Mouse (Mus musculus) adrenal gland, adult (tissue): ENCODE results near the gene Coq5.
A peak's percentile ranks its signal among the peaks of the same experiment; 100 is the strongest.

Experiments used
- DNase-seq, 2 experiments: peaks; one replicate each; pipeline ENCODE4 v3.0.0; 2022 to 2023; ENCODE audit warnings: low spot score in 1 of 2; ENCODE audit not compliant: inconsistent age in 2 of 2

The Coq5 gene

DNA sequence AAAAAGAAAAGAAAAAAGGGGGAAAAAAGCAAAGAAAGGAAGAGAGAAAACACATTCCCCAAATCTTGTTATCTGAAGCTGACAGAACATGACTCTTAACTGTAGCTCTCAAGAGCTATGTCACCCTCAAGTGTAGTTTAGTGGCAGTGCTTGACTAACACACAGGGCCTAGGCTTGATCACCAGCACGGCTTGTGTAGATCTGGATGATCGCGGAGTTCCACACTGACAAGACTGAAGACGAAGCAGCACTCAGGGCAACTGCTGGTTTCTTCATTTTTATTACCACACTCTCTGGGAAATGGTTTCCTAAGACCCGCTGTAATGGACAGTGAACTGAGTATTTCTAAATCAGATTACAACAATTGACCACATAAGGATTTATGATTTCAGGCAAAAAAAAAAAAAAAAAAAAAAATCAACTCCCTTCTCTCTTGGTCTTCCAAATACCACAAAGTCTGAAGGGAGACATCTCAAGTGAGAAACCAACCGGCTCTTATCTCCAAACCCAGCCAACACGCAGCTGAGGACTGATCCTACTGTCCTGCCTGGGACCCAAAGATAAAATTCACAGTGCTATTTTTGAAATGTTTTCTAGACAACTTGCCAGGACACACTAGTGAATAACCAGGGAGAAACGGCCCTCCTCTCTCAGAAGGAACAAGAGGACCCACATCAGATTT, 12.5 kb upstream of the Coq5 start:
- DNase-seq = peak in 1 of 2 experiments; percentile 66

DNA sequence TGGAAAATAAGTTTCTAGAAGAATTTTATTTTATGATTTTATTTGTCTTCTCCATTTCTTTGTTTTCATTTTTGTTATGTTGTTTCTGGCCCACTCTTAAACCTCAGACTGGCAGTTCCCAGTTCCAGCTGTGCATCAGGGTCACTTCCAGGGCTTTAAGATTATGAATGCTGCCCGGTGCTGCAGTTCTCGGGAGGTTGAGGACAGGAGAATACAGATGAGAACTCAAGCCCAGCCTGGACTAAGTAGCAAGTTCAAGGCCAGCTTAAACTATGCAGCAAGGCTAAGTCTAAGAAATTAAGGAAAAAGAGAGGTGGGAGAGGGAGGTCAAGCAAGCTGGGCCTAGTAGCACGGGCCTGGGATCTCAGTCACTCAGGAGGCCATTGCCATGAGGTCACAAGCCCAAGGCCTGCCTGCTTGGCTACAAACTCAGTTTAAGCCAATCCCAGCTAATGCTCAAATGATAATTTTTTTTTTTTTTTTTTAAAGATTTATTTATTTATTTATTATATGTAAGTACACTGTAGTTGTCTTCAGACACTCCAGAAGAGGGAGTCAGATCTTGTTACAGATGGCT, 11.9 kb upstream of the Coq5 start:
- peak in 1 of 2 experiments; percentile 74 for DNase-seq

DNA sequence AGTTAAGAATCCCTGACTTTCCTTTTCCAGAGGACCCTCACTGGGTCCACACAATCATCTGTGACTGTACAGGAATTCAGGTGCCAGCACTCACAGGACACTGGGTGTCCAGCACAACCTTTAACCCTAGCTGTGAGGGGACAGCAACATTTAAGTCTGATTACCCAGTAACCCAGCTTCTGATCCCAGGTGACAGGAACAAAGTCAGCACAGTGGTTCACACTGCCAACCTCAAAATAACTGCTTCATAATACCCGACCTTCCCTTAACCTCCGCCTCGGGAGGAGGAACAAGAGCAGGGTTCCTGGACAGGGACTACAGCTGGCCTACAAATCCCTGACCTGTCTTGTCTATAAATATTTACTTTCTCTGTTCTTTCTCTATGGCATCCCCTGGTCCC, 11.2 kb upstream of the Coq5 start:
- peak in 1 of 2 experiments; percentile 62 for DNase-seq

DNA sequence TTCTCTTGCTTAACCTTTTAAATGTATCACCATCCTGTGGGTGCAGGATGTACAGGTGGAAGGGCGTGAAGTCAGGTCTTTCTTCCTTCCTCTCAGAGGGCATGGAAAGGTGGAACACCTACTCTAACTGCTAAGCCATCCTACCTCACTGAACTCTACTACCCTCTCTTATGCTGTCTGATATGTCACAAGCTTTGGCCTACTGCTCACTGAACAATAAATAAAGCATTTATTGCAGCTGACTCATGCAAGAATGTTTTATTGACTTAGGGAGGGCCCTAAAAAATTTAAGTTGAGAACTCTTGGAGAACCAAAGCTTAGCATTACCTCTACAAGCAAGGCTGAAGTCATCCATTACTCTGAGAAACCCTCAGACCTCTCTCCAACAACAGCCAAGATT, 9.5 kb upstream of the Coq5 start:
- DNase-seq = peak in 1 of 2 experiments; percentile 45

DNA sequence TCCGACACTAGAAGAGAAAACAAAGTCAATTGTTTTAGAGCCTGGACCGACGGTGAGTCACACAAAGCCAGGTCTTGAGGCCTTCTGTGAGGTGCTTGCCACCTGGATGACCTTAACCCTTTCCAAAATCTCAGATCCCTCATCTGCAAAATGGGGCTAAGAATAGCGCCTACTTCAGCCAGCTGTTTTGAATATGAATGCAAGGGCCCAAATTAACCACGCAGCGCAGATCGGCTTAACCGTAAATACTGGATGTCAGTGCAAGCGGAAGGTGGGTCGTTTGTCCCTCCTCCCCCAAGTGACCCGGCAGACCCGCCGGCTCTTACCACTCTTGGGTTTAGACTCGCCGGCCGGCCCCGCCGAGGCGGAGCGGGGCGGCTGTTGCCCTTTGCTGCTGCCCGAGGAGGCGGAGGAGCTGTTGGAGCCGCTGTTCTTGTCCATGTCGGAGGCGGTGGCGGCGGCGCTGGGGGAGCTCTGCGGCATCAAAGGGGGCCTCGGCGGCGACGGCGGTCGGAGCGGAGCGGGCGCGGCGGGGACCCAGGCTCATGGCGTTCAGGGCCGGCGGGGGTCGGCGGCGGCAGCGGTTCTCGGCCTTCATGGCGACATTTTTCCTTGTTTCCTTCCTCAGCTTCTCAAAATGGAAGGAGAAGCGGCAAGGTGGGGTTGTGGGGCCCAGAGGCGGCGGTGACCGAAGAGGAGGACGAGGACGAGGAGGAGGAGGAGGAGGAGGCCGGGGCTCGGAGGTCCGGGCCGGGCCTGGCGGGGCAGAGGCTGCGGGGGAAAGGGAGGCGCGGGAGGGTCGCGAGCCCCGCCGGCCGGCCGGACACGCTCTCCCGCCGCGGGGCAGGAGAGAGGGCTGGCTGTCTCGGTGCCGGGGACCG, 7.3 kb upstream of the Coq5 start:
- peak; percentile 64 to 85 for DNase-seq

DNA sequence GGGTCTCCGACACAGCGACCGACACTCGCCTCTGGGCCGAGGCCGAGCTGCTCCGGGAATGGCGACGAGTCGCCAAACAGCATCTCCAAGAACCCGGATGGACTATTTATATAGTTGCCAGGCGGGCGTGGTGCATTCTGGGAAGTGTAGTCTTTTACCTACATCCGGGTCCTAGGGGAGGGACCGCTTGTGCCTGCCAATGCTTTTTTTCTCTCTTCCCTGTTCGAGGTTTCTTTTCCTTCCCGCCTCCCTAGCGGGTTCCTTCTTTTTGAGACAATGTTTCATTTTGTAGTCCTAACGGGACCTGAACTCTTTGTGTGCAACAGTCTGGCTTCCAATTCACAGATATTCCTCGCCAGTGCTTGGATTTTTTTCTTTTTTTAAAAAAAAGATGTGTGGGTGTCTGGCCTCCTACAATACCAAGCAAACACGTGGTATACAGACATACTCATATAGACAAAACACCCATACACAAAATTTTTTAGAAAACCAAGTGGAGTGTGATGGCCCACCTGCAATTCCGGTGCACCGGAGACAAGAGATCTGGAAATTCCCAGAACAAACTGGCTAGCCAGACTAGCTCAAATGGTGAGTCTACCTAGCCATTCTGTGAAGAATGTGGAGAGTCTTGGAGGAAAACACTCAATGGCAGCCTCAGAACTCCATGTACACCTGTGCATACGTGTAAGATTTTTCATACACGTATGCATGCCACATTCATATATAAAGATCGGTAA, 6.5 kb upstream of the Coq5 start, which contains the start of gene Rnf10:
TSS of gene Rnf10 (minus strand) at position 87 of the 737 bp plus-strand sequence.
- DNase-seq = peak; percentile 96 to 100

DNA sequence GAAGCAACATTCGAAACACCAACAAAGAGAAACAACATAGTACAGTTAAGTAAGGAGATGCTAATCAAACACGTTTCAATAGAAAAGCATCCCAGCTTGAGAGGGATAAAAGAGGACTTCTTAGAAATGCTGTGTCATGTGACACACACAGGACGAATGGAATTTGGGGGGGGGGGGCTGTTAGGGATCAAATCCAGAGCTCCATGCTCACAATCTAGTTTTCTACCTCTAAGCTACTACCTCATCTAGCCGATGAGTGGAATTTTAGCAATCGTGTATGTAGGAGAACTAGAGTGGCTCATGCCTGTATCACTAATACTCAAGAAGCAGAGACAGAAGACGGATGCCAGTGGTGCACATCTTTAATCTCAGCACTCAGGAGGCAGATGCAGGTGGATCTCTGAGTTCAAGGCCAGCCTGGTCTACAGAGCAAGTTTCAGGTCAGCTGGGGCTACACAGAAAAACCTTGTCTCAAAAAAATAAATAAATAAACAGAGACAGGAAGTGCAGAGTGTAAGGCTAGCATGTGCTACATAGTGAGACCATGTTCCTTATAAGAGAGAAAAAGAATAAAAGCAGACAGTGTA, 5.8 kb upstream of the Coq5 start:
- DNase-seq = no peak

DNA sequence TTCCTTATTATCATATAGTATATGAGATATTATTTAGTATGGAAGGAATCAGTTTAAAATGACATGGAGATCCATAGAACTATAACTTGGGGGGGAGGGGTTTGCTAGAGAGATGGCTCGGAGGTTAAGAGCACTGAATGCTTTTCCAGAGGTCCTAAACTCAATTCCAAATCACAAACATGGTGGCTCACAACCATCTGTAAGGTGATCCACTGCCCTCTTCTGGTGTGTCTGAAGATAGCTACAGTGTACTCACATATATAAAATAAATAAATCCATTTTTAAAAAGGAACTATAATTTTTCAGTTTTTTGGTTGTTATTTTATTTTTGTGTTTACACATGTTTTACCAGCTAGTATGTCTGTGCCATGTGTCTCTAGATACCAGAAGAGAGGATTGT, 5.1 kb upstream of the Coq5 start:
- DNase-seq = no peak

DNA sequence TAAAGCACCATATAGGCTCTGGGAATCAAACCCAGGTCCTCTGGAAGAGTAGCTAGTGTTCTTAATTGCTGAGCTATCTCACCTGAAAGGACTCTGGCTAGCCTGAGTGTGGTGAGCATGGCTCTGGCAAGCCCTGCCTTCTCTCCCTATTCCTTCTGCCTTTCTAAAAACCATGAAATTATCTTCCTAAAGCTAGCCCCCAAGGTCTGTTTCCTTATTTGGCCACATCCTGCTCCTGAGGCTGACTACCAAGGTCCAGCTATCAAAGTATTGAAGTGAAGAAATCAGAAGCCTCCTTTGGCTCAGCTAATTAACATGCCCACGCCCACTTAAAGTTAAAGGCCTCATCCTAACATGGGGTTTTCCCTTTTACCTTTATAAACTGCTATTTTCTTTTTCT, 4.7 kb upstream of the Coq5 start:
- DNase-seq = peak in 1 of 2 experiments; percentile 80

DNA sequence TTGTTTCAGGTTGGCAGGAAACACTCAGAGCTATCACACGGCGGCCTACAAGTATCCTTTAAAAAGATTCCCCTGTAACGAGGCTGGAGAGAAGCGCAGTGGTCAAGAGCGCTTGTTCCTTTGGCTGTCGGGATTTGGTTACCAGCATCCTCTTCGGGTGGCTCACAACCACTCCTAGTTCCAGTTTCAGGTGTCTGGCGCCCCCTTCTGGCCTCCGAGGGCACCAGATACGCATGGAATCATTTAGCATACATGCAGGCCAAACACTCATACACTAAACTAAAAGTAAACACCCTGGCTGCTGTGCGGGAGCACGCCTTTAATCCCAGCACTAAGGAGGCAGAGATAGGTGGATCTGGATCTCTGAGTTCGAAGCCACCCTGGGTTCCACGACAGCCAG, 3.5 kb upstream of the Coq5 start:
- peak in 1 of 2 experiments; percentile 54 for DNase-seq

DNA sequence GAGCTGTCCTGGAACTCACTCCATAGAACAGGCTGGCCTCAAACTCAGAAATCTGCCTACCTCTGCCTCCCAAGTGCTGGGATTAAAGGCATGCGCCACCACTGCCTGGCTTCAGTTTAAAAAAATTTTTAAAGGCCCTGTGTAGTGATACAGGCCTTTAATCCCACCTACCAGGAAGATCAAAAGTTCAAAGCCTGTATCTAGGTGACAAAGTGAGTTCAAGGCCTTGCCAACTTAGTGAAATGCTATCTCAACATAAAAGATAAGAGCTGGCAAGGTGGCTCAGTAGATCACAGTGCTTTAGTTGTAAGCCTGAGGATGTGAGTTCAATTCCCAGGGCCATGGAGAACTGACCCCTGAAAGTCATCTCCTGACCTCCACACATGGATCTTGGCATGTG, 1.4 kb upstream of the Coq5 start:
- no peak for DNase-seq

DNA sequence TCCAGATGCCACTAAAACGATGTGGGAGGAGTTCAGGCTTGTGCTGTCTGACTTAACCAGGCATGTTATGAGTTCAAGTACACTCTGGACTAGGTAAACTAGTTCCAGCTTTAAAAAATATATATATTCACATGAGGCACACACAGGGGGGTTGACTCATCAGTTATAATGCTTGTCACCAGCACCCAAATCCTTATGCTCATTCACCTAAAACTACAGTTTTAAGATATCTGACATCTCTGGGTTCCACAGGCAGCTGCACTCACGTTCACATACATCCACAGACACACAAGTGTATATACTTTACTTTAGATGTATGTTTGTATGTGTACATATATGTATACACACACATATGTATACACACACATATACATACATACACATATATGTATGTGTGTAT, 681 bp upstream of the Coq5 start:
- DNase-seq = no peak

DNA sequence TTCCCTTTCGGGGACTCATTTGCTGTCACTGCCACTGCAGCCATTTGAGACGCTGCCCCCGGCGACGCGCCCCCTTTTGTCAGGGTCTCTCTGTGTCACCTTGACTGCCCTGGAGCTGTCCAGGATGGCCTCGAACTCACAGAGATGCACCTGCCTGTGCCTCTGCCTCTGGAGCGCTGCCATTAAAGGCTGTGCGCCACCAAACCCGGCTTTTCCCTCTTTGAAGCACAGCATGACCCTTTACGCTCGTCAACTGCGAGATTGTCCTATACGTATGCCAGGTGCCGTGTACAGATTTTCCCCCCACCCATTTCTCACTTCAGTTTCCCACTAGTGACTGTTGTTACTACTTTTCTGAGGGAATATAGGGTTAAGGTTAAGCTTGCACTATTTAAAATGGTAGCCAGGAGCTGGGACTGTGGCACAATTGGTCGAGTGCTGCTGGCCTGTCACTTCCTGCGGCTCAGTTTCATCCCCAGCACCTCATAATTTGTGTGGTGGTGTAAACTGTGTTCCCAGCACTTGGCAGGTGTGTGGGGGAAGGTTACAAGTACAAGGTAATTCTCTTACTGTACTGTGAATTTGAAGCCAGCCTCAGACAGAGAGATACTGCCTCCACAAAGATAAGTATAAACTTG, 703 bp downstream of the Coq5 start:
- DNase-seq = peak; percentile 40 to 71

DNA sequence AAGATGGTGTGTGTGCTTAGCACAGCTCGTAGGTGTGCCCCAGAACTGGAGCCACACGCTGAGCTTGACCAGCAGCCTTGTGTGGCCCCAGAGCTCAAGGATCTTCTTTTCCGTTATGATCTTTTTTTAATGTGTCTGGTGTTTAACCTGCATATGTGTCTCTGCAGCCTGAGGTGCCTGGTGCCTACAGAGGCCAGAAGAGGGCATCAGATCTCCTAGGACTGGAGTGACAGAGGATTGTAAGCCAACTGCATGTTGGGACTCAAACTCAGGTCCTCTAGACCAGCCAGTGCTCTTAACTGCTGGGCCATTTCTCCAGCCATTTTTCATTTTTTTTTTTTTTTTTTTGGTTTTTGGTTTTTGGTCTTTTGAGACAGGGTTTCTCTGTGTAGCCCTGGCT, 5.3 kb downstream of the Coq5 start:
- DNase-seq = no peak

DNA sequence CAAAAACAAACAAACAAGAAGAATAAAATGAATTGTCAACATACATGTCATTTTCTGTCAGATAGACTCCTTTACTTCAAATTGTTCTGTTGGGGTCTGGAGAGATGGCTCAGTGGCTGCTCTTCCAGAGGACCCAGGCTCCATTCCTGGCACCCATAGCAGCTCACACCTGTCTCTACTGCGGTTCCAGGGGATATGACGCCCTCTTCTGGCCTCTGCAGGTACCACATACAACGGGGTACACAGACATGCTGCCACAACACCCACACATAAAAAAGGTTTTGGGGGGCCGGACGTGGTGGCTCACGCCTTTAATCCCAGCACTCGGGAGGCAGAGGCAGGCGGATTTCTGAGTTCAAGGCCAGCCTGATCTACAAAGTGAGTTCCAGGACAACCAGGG, 14.7 kb downstream of the Coq5 start:
- DNase-seq = peak in 1 of 2 experiments; percentile 48

DNA sequence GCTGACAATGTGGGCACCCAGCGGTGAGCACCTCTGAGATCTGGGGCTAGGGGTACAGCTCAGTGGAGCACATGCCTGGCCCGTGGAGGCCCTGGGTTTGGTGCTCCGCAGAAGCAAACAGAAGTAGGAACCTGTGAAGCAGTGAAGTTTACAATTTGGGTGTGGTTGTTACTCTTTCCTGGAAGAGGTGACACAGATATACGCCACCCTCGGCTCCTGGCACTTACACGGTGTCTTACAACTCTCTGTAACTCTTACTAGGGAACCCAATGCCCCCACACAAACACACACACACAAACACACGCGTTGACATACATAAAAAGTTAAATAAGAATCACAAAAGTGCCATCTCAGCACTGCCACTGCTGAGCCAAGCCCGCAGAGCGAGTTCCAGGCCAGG, 16.9 kb downstream of the Coq5 start:
- no peak for DNase-seq

DNA sequence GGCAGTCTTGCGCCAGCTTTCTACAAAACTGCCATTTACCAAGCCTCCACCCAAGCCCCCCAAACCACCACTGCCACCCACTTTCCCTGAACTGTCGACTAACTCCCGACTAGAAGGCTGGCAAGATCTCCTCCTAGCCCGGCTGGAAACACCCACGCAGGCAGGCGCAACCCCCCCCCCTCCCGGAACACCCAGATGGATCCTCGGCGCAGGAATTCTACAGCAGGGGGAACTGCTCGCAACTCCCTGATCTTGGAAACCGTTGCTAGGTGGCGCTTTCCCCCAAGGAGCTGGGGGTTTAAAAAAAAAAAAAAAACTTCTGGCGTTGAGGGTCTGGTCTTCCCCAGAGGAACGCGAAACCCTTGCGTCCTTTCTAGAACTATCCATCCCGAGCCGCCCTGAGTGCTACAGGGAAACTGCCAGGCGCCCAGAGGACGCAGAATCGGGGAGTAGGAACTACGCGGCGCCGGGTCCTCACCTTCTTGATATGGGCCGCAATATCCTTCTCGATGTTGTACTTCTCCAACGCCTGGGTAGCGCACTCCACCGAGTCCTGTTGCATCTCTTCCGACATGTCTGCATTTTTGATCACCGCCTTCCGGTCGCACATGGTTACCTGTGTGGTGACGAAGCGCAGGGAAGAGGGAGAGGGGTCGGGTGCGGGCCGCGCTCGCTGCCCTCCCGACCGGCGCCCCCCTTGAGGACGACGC, 20.7 kb downstream of the Coq5 start:
- DNase-seq = peak; percentile 69 to 89

DNA sequence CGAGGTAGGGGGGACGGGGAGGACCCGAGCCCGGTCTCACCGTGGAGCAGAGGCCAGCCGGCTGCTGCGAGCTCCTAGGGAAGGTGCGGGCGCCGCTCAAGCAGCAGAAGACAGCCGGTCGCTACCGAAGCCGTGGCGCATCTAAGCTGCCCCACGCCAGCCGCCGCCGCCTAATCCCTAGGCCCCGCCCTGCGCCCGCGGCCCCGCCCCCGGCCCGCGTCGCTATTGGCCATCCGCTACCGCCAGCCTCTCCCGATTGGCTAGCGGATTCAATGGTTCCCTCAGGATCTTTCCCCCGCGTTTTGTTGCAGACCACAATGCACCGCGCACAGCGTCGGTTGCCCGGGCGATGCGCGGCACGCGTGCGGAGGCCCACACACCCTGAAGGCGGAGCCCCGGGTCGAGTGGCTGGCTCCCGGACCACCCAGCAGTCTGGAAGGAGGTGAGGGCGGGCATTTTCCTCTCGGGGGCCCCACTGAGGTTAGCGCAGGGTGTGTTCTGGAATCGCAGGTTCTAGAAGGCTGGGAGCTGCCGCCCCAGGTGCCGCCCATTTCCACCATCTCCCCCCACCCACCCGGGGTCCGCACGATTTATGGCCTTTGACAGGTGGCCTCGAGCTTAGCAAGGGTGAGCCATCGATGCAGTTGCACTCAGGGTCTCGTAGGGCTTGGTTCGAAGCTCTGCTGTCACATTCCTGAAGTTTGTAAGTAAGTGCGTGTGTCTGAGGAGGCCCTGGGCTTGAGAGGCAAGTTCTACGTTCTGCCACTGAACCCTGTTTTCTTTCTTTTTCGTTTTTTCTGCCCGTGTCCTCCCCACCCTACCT, 21.5 kb downstream of the Coq5 start, which contains the start of gene Dynll1:
TSS of gene Dynll1 (minus strand) at position 208 of the 823 bp plus-strand sequence.
- peak; percentile 99 to 100 for DNase-seq

DNA sequence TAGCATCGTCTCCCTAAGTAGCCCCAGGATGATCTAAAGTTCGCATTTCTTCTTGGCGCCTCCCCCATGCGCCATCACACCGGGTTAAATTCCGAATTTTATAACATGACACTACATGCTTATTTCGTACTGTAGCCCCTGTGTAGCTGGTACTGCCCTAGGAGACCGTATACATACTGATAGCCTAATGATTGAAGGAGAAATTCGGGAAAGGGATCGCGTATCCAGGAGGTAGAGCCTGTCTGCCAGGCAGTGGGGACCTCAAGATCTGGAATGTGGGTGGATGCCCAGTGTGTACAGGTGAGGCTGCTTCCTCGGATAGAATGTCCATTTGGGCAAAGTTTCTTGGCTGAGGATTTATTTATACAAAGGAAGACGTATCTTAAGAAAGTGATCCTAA, 22.1 kb downstream of the Coq5 start:
- no peak for DNase-seq
